Mouse (Mus musculus) heart, adult 2 months (tissue): ENCODE data around the gene Myb.

Source experiments
- EP300 ChIP-seq: fragments of 200-500 bp; IDR thresholded peaks from 2 replicates; pipeline ENCODE4 v1.6.1; 2011; ENCODE audit warnings: low read depth, low read length, control low read depth; ENCODE audit not compliant: insufficient read depth
- POLR2A ChIP-seq: fragments of 200-500 bp; IDR thresholded peaks from 2 replicates; pipeline ENCODE4 v1.6.1; 2011; ENCODE audit warnings: mild to moderate bottlenecking, low read depth, low read length, control low read depth; ENCODE audit not compliant: insufficient read depth

- no peak for TF ChIP-seq EP300
- no peak for TF ChIP-seq POLR2A
These were observed 68.1 kb downstream of the Myb start for GRCm38 (mm10) chr10:21092501-21093270.
